Mouse (Mus musculus) megakaryocyte, embryonic 14.5 days (primary cell): ENCODE data around the gene Sema4d. TPM values are rescaled to one million over a fixed set of nuclear protein-coding genes. Genes with fewer than 3 reads are reported as not detected.

ENCODE experiments used
- H3K27me3 ChIP-seq: replicated peaks from 2 replicates; pipeline ENCODE3; 2012; ENCODE audit warnings: inconsistent platforms
- H3K36me3 ChIP-seq: replicated peaks from 2 replicates; pipeline ENCODE3; 2012; ENCODE audit warnings: low read length, inconsistent platforms, mixed read lengths
- H3K4me1 ChIP-seq: 2 replicates; pipeline ENCODE4 v1.6.1; 2012; ENCODE audit warnings: inconsistent platforms
- H3K4me3 ChIP-seq: replicated peaks from 2 replicates; pipeline ENCODE3; 2012; ENCODE audit warnings: moderate library complexity, mild to moderate bottlenecking, inconsistent platforms
- H3K9me3 ChIP-seq: 2 replicates; pipeline ENCODE4 v1.6.1; 2012; ENCODE audit warnings: inconsistent platforms
- FLI1 ChIP-seq: IDR thresholded peaks from 2 replicates; pipeline ENCODE4 v1.6.1; 2012; ENCODE audit warnings: low read length, inconsistent platforms, mixed read lengths
- GATA1 ChIP-seq: IDR thresholded peaks from 3 replicates; pipeline ENCODE4 v1.6.1; 2012; ENCODE audit warnings: mixed read lengths, low read length, inconsistent platforms, borderline replicate concordance
- polyA plus RNA-seq: library from polyadenylated mRNA; stranded (reverse); fragments of >175 nt; gene quantifications from 2 replicates; pipeline ENCODE4 v1.2.3, GENCODE M21; 2012; ENCODE audit warnings: low replicate concordance; ENCODE audit not compliant: insufficient read depth

Gene Sema4d
- polyA plus RNA-seq, 1 experiment: 55.2 TPM

DNA sequence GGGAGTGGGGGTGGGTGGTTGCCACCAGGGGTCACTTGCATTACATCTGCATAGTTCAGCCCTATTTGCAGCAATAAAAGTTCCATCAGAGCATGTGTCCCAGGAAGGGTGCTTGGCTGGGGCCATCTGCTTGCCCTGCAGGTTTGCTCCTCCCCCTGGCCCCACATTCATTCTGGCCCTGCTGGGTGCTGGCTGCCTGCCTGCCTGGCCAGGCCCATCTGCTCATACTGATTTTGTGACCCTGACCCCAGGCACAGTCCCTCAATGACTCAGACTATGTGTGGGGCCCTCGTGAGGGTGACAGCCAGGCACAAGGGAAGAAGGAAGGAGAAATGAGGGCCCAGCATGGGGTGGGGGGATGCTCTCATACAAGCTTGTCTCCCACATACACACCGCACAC is 40.1 kb upstream of the Sema4d start:
- no peaks in the 10 kb centered on the region for H3K27me3 ChIP-seq
- peaks cover 89% of the 10 kb centered on the region for H3K4me1 ChIP-seq
- H3K4me3 ChIP-seq: peak overlapping the region; percentile 35
- TF ChIP-seq FLI1 (no peak), GATA1 (no peak)
- no peaks in the 10 kb centered on the region for H3K36me3 ChIP-seq
- no peaks in the 10 kb centered on the region for H3K9me3 ChIP-seq

DNA sequence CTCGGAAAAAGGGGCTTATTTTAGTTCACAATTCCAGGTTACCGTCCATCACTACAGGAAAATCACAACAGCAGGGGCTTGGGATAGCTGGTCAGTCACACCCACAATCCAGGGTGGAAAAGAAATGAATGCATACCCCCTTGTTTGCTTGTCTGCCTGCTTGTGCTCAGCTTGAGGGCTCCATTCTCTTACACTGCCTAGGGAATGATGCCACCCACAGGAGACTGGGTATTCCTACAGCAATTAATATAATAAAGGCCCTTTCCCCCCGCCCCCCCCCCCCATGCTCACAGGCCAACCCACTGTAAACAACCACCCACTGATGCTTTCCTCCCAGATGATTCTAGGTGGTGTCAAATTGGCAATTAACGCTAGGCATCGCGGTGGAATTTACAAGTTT is 38.9 kb upstream of the Sema4d start:
- Histone ChIP-seq H3K27me3 (no peaks in the 10 kb centered on the region), H3K4me1 (peaks cover 79% of the 10 kb centered on the region), H3K9me3 (no peaks in the 10 kb centered on the region), H3K4me3 (no peak overlapping the region), H3K36me3 (peaks cover 3% of the 10 kb centered on the region)
- TF ChIP-seq GATA1 (no peak), FLI1 (no peak)

DNA sequence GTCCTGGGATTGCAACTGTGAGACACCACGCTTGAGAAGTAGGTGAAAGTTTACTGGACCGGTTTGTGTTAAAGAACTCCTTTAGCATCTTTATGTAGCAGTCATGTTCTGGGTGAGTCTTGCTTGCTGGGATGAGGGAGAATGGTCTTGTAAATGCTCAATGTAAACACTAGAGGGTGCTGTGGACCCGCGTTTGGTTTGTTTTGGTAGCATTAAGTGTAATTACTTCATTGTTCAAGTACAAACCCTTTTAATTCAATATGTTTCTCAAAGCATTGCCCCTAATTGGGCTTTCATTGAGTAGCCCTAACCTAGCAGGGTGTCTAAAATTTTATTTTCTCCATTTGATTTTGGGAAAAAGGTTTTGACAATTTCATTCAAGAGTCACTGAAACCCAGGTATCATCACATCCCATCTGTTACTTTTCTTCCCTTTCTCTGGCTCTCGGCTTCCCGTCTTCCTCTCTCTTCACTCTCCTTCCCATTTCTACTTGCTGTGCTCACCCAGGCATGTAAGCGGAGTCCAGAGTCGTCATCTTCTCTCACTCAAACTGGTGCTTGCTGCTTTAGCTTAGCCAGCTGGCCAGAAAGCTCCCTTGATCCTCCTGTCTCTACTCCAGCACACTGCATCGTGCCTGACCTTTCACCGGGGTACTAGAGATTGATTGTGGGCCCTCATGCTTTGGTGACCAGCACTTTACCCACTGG is 37.4 kb upstream of the Sema4d start:
- peaks cover 4% of the 10 kb centered on the region for H3K36me3 ChIP-seq
- H3K27me3 ChIP-seq: no peaks in the 10 kb centered on the region
- H3K4me1 ChIP-seq: peaks cover 64% of the 10 kb centered on the region
- TF ChIP-seq GATA1 (no peak), FLI1 (no peak)
- H3K4me3 ChIP-seq: no peak overlapping the region
- no peaks in the 10 kb centered on the region for H3K9me3 ChIP-seq

DNA sequence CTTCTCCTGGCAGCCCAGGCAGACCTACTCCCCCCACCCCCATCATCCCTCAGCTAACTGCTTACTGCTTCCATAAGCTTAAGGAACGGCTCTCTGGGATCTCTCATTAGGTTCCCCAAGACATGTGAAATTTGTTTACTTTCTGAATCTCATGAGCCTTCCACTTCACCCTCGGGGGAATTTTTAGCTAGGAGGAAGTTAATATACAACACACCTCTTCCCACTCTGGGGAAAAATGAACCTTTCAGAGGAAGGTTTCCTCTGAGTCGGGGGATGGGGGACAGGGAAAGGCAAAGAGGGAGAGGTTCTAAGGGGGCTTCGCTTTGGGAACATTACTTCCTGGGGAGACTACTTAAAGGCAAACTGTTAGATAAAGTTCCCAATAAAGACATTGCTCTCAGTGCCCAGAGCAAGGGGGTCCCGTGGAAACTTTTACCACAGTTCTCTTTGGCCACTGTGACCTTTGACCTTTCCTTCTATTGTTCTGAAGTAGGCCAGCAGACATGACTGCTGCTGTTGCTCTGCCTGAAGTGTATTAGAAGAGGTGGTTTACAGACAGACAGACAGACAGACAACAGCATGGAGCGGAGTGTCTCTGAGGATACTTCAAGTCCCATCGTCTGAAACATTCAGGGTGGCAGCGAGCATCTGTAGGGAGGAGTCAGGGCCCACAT is 30.4 kb upstream of the Sema4d start:
- no peak for TF ChIP-seq GATA1
- no peak for TF ChIP-seq FLI1
- H3K36me3 ChIP-seq: peaks cover 4% of the 10 kb centered on the region

DNA sequence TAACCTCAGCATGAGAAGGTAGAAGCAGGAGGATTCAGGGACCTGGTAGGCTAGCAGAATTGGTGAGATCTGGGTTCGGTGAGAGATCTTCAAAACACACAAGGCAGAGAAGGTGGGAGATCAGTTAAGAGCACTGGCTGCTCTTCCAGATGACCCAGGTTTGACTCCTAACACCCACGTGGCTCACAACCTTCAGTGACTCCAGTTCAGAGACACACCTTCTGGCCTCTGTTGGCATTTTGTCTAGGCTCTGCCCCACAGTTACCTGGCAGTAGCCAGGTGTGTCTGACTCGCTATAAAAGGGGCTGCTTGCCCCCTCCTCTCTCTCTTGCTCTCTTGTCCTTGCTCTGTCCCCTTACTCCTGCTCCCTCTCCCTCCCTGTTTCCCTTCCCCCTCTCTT is 28.4 kb upstream of the Sema4d start:
- Histone ChIP-seq H3K36me3 (no peaks in the 10 kb centered on the region), H3K4me3 (no peak overlapping the region), H3K27me3 (no peaks in the 10 kb centered on the region), H3K9me3 (peaks cover 3% of the 10 kb centered on the region), H3K4me1 (peaks cover 52% of the 10 kb centered on the region)
- no peak for TF ChIP-seq GATA1

More for the DNA sequence above, 30.4 kb upstream of the Sema4d start:
- H3K9me3 ChIP-seq: peaks cover 3% of the 10 kb centered on the region
- H3K4me3 ChIP-seq: no peak overlapping the region
- H3K27me3 ChIP-seq: no peaks in the 10 kb centered on the region
- peaks cover 37% of the 10 kb centered on the region for H3K4me1 ChIP-seq

DNA sequence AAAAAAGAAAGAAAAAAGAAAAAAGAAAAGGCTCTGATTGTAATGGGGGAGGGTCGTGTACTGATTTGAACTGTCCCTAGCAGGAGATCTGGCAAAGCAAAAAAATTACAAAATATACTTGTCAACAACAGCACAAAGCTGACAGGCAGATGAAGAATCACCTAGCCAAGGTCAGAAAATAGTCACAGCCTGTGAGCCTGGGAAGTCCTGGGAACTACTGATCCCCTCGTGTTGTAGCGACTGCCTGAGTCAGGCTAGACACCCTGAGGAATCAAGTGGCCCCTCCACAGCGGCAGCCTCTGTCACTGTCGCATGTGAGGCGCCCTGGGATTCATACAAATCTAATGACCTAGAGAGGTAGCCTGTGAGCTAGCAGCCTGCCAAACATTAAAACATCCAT is 25.8 kb upstream of the Sema4d start:
- TF ChIP-seq GATA1 (no peak), FLI1 (no peak)
- no peak overlapping the region for H3K4me3 ChIP-seq
- peaks cover 70% of the 10 kb centered on the region for H3K4me1 ChIP-seq
- peaks cover 3% of the 10 kb centered on the region for H3K9me3 ChIP-seq
- H3K36me3 ChIP-seq: no peaks in the 10 kb centered on the region
- H3K27me3 ChIP-seq: no peaks in the 10 kb centered on the region

DNA sequence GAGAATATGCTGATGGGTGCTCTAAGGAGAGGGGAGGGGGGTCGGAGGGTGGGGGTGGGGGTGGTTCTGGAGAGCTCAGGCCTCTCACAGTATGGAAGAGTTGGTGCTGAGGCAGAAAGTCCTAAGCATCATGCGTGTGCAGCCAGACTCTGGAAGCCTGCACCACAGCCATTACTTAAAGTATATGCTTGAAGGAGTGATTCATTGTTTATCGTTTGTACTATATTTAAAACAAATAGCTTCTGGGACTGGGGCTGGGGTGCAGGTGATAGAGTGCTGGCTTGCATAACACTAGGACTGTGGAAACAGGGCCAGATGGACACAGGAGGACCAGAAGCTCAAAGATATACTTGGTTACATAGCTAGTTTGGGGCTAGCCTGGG is 25.4 kb upstream of the Sema4d start:
- H3K4me1 ChIP-seq: peaks cover 71% of the 10 kb centered on the region
- no peak overlapping the region for H3K4me3 ChIP-seq
- H3K9me3 ChIP-seq: peaks cover 3% of the 10 kb centered on the region
- H3K36me3 ChIP-seq: no peaks in the 10 kb centered on the region
- TF ChIP-seq GATA1 (no peak), FLI1 (no peak)
- no peaks in the 10 kb centered on the region for H3K27me3 ChIP-seq

DNA sequence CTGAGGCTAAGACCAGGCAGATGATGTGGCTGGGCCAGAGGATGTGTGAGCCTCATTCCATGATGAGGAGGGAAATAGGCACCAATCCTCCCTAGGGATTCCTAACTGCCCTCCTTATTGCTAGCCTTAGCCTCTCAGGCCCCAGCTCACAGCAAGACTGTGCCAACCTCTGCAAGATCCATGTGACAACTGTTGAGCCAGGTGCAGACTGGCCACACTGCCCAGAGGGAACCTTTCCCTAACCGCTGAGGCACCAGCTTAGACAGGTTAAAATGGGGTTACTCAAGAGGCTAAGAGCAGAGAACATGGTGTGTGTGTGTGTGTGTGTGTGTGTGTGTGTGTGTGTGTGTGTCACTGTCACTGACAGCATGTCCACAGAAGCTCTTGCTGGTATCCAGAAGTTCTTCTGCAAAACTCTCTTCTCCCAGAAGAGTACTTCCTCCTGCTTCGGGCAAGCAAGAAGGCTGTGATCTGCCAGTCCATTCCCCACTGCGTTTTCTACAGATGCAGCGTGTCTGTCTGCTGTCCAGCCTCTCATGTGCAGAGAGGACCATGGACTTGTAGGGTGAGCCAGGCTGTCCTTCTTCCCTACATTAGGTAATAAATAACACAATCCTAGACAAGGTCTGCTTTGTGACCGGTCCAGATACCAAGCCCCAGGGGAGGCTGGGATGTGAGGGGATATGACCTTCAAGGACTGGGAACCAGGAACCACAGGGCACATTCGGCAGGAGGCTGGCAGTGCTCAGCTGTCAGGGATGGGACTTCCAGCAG is 24.8 kb upstream of the Sema4d start:
- Histone ChIP-seq H3K4me1 (peaks cover 71% of the 10 kb centered on the region), H3K4me3 (no peak overlapping the region), H3K9me3 (peaks cover 3% of the 10 kb centered on the region), H3K27me3 (no peaks in the 10 kb centered on the region), H3K36me3 (no peaks in the 10 kb centered on the region)
- no peak for TF ChIP-seq GATA1
- TF ChIP-seq FLI1: no peak

DNA sequence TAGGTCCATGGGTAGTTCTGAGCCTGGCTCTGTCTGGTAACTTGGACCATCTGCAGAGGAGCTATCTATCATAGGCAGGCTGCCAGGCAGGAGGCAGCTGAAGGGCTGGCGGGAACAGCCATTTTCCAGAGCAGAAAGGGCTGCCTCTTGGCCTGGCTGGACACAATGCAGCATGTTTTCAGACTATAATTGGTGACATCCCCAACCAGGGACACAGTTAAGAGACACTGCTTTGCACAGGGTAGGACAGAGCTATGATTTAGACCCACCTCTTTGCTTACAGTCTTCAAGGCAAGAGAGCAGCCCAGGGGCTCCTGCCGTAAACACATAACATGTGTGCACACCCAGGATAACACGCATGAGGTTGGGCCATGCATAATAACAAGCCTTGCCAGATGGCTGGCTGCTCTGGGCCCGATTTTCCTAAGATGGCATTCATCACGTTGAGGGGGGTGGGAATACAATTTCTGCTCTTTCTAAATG is 23.1 kb upstream of the Sema4d start:
- Histone ChIP-seq H3K27me3 (no peaks in the 10 kb centered on the region), H3K4me1 (peaks cover 83% of the 10 kb centered on the region), H3K9me3 (peaks cover 3% of the 10 kb centered on the region), H3K4me3 (peak overlapping the region; percentile 2), H3K36me3 (no peaks in the 10 kb centered on the region)
- no peak for TF ChIP-seq FLI1
- TF ChIP-seq GATA1: no peak
